Mouse (Mus musculus) frontal cortex, postnatal 10 days (tissue): ENCODE results near the gene Fmn2.

ENCODE experiments used
- DNase-seq, 2 experiments: peaks; one replicate each; pipeline ENCODE4 v3.0.0; 2022; ENCODE audit warnings: low spot score in 2 of 2, mixed read lengths in 1 of 2

Gene Fmn2

GRCm38 (mm10) chr1:174781037-174781436 is 279.4 kb downstream of the Fmn2 start:
- no peak for DNase-seq

DNA sequence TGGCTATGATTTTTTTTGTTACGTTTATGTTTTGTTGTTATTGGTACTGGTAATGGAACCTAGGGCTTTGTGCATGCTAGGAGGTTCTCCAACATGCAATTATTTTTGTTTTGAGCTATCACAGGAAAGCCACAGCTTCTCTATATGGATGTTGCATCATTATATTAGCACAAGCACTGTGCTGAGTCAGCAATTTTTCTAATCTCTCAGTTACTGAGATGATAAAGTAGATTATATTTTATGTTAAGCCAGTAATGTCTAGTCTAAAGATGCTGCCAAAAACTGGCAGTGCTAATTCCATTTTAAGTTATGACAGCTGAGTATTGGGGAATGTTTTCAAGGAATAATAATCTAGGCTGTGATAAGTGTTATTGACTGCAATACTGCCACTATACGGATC is 287.0 kb downstream of the Fmn2 start:
- no peak for DNase-seq

GRCm38 (mm10) chr1:174811846-174812245 is 310.2 kb downstream of the Fmn2 start:
- DNase-seq = no peak

DNA sequence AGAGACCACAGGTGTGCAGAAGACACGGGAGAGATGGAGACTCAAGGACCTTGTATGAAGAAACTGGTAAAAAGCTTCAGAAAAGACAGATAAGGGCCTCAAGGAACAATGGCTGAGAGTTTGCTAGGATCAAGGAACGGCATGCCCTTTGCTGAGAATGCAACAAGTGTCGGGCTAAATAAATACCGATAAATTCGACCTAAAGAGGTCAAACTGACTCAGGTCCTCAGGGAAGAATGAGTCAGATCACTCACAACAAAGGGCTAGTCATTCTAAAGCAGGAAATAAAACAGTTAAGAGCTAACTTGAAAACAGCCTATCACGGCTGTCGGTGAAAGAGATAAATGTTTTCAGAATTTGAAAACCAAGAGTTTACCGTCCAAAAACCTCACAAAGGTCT is 324.9 kb downstream of the Fmn2 start:
- no peak for DNase-seq

DNA sequence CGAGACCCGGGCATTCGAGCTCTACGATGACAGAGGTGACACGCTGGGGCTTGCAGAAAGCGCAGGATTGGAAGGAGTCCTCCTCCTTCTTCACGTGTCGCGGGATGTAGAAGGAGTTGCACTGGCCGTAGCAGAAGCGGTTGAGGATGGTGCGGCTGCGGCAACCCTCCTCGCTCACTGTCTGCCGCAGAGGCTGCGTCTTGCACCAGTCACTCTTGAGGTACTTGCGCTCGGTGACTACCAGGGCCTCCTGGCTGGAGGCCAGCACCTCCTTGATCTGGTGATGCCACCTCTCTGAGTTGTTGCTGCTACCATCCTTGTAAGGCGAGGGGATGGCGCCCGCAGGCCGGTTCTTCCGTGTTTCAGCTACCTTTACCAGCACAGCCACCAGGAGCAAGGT is 335.2 kb downstream of the Fmn2 start:
- no peak for DNase-seq

DNA sequence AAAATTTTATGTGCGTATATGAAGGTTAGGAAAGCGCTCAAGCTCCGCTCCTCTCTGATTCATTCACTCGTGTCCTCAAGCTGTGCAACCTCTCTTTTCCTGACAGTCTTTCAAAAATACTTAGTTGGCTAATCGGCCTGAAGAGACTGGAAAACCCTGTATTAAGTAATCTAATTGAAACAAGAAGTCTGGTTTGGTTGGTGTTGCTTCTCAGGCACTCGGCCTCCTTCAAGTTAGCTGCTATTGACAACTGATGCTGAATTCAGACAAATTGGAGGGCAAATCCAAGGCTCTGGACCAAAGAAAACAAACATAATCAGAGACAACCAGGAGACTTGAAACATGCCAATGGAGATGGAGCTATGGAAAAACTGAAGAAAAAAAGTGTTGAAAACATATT is 343.2 kb downstream of the Fmn2 start:
- no peak for DNase-seq

GRCm38 (mm10) chr1:174856188-174856587 is 354.6 kb downstream of the Fmn2 start:
- no peak for DNase-seq

DNA sequence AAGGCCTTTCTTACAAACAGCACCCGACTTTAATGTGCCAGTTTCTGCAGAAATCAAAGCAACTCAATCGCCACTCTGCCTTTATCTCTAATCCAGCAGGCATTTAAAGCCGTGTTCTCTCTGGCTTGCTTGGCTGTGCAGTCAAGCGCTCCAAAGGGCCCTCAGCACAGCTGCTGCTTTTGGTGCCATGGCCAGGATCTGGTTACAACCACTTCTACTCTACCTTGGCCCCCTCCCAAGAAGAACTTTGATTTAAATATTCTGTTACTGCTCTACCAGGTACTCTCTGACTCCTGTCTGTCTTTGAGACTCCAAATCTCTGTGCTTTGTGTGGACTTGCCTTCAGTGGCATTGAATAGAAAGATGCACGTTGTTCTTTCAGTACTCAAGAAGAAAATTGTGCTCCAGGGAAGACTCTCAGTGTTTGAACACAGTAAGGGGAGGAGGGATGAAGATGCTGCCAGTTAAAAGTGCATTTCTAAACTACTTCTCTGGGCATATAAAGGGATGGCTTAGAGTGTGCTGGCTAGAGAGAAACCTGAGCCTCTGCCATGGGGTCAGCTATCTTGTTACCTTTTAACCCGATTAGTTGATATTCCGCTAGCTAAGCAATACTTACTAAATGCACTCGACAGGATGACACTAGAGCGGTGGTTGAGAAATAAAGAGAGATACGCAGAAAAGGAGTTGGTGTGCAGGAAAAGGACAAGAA is 358.9 kb downstream of the Fmn2 start:
- no peak for DNase-seq
